8 mouse cellular contexts compared by ENCODE assay signal in the genomic region with DNA sequence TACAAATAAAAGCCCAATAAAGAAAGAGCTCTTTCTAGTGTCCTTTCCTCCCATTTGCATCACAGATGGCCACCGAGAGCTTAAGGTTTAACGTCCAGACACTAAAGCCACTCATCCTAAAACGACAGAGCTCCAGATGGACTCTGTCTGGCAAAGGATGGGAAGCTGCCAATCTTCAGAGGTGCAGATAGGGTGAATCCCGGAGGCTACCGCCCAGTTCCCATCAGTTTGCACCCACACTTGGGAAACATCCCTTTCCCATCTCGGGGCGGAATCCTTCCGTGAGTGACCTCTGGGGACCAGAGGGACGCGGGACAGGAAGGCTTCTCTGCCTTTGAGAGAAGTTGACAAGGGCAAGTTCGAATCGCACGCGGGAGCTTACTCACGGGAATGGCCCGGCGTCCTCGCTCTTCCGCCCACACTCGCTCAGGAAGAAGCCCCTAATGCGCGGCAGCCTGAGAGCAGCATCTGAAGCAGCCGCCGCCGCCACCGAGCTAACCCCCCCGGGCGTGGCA. TPM values are rescaled to one million over a fixed set of nuclear protein-coding genes. Genes with fewer than 3 reads are reported as not detected.
DNase-seq lines count a peak whose midpoint lies in the region; ATAC-seq and TF ChIP-seq lines count a peak whose summit lies in the region.

No protein-coding gene starts in this region.

- peak overlapping the region; percentile 79 for H3K4me3 ChIP-seq in heart, embryonic 11.5 days (ENCODE audit: low read depth, low read length)
- H3K4me3 ChIP-seq in E14TG2a.4 (replicated peaks; ENCODE audit: low read length) = peak overlapping the region; percentile 99
- H3K4me3 ChIP-seq in forebrain, embryonic 10.5 days = peak overlapping the region; percentile 88
- peak overlapping the region; percentile 95 for H3K4me3 ChIP-seq in liver, embryonic 15.5 days (replicated peaks)

- H3K27ac ChIP-seq in heart, embryonic 11.5 days (ENCODE audit: low read depth, low read length) = peak overlapping the region; percentile 83
- peak overlapping the region; percentile 88 for H3K27ac ChIP-seq in forebrain, embryonic 10.5 days
- H3K27ac ChIP-seq in liver, embryonic 15.5 days (replicated peaks) = peak overlapping the region; percentile 92

- no peaks in the 10 kb centered on the region for H3K36me3 ChIP-seq in heart, embryonic 11.5 days (ENCODE audit: control insufficient read depth, insufficient read depth, low read length)
- H3K36me3 ChIP-seq in E14TG2a.4 (ENCODE audit: insufficient read depth, low read length) = 0 out of 2 replicates have a peak, but pooled peaks cover 7% of the 10 kb centered on the region
- no peaks in the 10 kb centered on the region for H3K36me3 ChIP-seq in forebrain, embryonic 10.5 days (replicated peaks)
- peaks cover 14% of the 10 kb centered on the region for H3K36me3 ChIP-seq in liver, embryonic 15.5 days (replicated peaks)

- ATAC-seq in heart, embryonic 11.5 days (replicated peaks; ENCODE audit: insufficient number of reproducible peaks, low FRiP score, low TSS enrichment) = 0 out of 2 replicates have a peak, but pooled peaks have one; percentile 0
- ATAC-seq in liver, embryonic 15.5 days (ENCODE audit: insufficient read depth) = peak; percentile 29

- H3K9me3 ChIP-seq in heart, embryonic 11.5 days (replicated peaks; ENCODE audit: control insufficient read depth, low read length) = no peaks in the 10 kb centered on the region
- H3K9me3 ChIP-seq in E14TG2a.4 (ENCODE audit: low read length) = no peaks in the 10 kb centered on the region
- H3K9me3 ChIP-seq in forebrain, embryonic 10.5 days = no peaks in the 10 kb centered on the region
- no peaks in the 10 kb centered on the region for H3K9me3 ChIP-seq in liver, embryonic 15.5 days (replicated peaks)

- no peak for TF ChIP-seq CTCF in E14TG2a.4 (conservative IDR thresholded peaks at IDR 0.05; ENCODE audit: low read length)

- H3K27me3 ChIP-seq in heart, embryonic 11.5 days (ENCODE audit: control insufficient read depth, insufficient read depth, low read length) = no peaks in the 10 kb centered on the region
- peaks cover 8% of the 10 kb centered on the region; the same call in 1 of the 2 replicates for H3K27me3 ChIP-seq in E14TG2a.4 (ENCODE audit: insufficient read depth, low read length)
- peaks cover 12% of the 10 kb centered on the region; the same call in 1 of the 2 replicates for H3K27me3 ChIP-seq in forebrain, embryonic 10.5 days (ENCODE audit: poor library complexity, severe bottlenecking)
- H3K27me3 ChIP-seq in liver, embryonic 15.5 days = no peaks in the 10 kb centered on the region

- H3K4me2 ChIP-seq in heart, embryonic 11.5 days = peak overlapping the region; percentile 85
- peak overlapping the region; percentile 71 for H3K4me2 ChIP-seq in liver, embryonic 15.5 days

- H3K4me1 ChIP-seq in heart, embryonic 11.5 days (ENCODE audit: control insufficient read depth, insufficient read depth, low read length) = peaks cover 21% of the 10 kb centered on the region
- H3K4me1 ChIP-seq in E14TG2a.4 (replicated peaks; ENCODE audit: low read depth, low read length) = peaks cover 39% of the 10 kb centered on the region
- H3K4me1 ChIP-seq in forebrain, embryonic 10.5 days = peaks cover 52% of the 10 kb centered on the region
- peaks cover 39% of the 10 kb centered on the region for H3K4me1 ChIP-seq in liver, embryonic 15.5 days (replicated peaks)

- no peak for DNase-seq in heart, postnatal 10 days
- DNase-seq in forebrain, embryonic 10.5 days (ENCODE audit: extremely low spot score, low spot score) = no peak
- DNase-seq in urinary bladder, adult 18-20 months (ENCODE audit: low spot score in 2 of 2) = no peak
- DNase-seq in left cerebral cortex, adult 18-20 months (ENCODE audit: low spot score in 2 of 2) = no peak
- no peak for DNase-seq in thymus, postnatal 4 days

- intact Hi-C loops in heart, postnatal 10 days (cut with DNase I) = loop anchor here (5.0 kb wide), 2 partner anchors 46 to 61 kb away; no protein-coding TSS in a partner anchor

- H3K9ac ChIP-seq in heart, embryonic 11.5 days (ENCODE audit: low read depth, low read length) = peak overlapping the region; percentile 90
- H3K9ac ChIP-seq in liver, embryonic 15.5 days = peak overlapping the region; percentile 100

- 0% methylated on average over 28 of the region's 28 CpGs for WGBS in heart, embryonic 11.5 days (ENCODE audit: insufficient replicate concordance)
- WGBS in forebrain, embryonic 10.5 days = 0% methylated on average over 28 of the region's 28 CpGs
- WGBS in liver, embryonic 15.5 days (ENCODE audit: insufficient replicate concordance) = under 1% methylated on average over 28 of the region's 28 CpGs

RNA-seq across cellular contexts. Expression of gene Trak2, which starts 0.3 kb away (rescaled TPM):
- polyA plus RNA-seq in heart, embryonic 11.5 days (2014; fragmentation: Nextera tagmentation; extraction: Ambion mirVana) = 29.8 and 33.9 TPM in 2 replicates
- 100 to 1,000 TPM; 155 to 161 TPM for total RNA-seq in heart, postnatal 10 days (2021)
- 7.5 and 8.6 TPM in 2 replicates for polyA plus RNA-seq in forebrain, embryonic 10.5 days (2016; fragmentation: Nextera tagmentation; extraction: Ambion mirVana)
- polyA plus RNA-seq in liver, embryonic 15.5 days (2015; fragmentation: Nextera tagmentation; extraction: Ambion mirVana) = 53.1 and 57.4 TPM in 2 replicates
- 100 to 1,000 TPM; 123 TPM for total RNA-seq in left cerebral cortex, adult 18-20 months (2021)

RNA-seq across cellular contexts. Expression of gene Stradb, which starts 0.4 kb away (rescaled TPM):
- 26.9 and 27.5 TPM in 2 replicates for polyA plus RNA-seq in heart, embryonic 11.5 days (2014; fragmentation: Nextera tagmentation; extraction: Ambion mirVana)
- total RNA-seq in heart, postnatal 10 days (2021) = 10 to 100 TPM; 39.6 to 40.7 TPM
- 27.6 and 29.6 TPM in 2 replicates for polyA plus RNA-seq in forebrain, embryonic 10.5 days (2016; fragmentation: Nextera tagmentation; extraction: Ambion mirVana)
- 48.9 and 51.7 TPM in 2 replicates for polyA plus RNA-seq in liver, embryonic 15.5 days (2015; fragmentation: Nextera tagmentation; extraction: Ambion mirVana)
- total RNA-seq in left cerebral cortex, adult 18-20 months (2021) = 10 to 100 TPM; 53.8 to 54.6 TPM
